Mouse (Mus musculus) liver, adult 2 months (tissue): ENCODE data around the gene Atxn10. TPM values are rescaled to one million over a fixed set of nuclear protein-coding genes. Genes with fewer than 3 reads are reported as not detected.

Experiments used
- DNase-seq: peaks from one replicate; pipeline ENCODE4 v3.0.0-alpha.2; 2011; ENCODE audit warnings: low read depth, low spot score; ENCODE audit errors: extremely low read depth
- H3K27ac ChIP-seq: fragments of 200-500 bp; replicated peaks from 2 replicates; pipeline ENCODE4 v1.5.1; 2012; ENCODE audit warnings: low read depth, mild to moderate bottlenecking, control low read depth, inconsistent platforms, low read length; ENCODE audit not compliant: insufficient read depth
- H3K27me3 ChIP-seq: fragments of 200-500 bp; 2 replicates; pipeline ENCODE4 v1.6.1; 2012; ENCODE audit warnings: mild to moderate bottlenecking, moderate library complexity, low read length, inconsistent platforms; ENCODE audit not compliant: control insufficient read depth, insufficient read depth
- H3K36me3 ChIP-seq: fragments of 200-500 bp; 2 replicates; pipeline ENCODE4 v1.6.1; 2012; ENCODE audit warnings: low read length, inconsistent platforms; ENCODE audit not compliant: control insufficient read depth, insufficient read depth
- H3K4me1 ChIP-seq: fragments of 200-500 bp; 2 replicates; pipeline ENCODE4 v1.6.1; 2011; ENCODE audit warnings: low read length; ENCODE audit not compliant: control insufficient read depth, insufficient read depth
- H3K4me3 ChIP-seq: fragments of 200-500 bp; 2 replicates; pipeline ENCODE4 v1.5.1; 2011; ENCODE audit warnings: low read depth, mild to moderate bottlenecking, control low read depth, low read length, moderate library complexity; ENCODE audit not compliant: insufficient read depth
- H3K79me2 ChIP-seq: fragments of 200-500 bp; 2 replicates; pipeline ENCODE4 v1.6.1; 2012; ENCODE audit warnings: inconsistent platforms, mild to moderate bottlenecking, low read length, moderate library complexity; ENCODE audit not compliant: control insufficient read depth, insufficient read depth
- H3K9ac ChIP-seq: fragments of 200-500 bp; 2 replicates; pipeline ENCODE4 v1.6.1; 2012; ENCODE audit warnings: low read depth, mild to moderate bottlenecking, control low read depth, inconsistent platforms, low read length
- CTCF ChIP-seq: fragments of 200-500 bp; IDR thresholded peaks from 2 replicates; pipeline ENCODE4 v1.5.1; 2011; ENCODE audit warnings: low read depth, low read length, control low read depth
- POLR2A ChIP-seq: fragments of 200-500 bp; IDR thresholded peaks from 2 replicates; pipeline ENCODE4 v1.6.1; 2011; ENCODE audit warnings: low read length, control low read depth; ENCODE audit not compliant: insufficient read depth; ENCODE audit errors: extremely low read depth
- WGBS: fragments of 180-500 bp; shearing (Covaris S2); methylation state at CpG from one replicate; pipeline ENCODE4 v1.1.7; 2018; 5-methylcytosine and 5-hydroxymethylcytosine counted together
- polyA plus RNA-seq: library from polyadenylated mRNA; depleted of rRNA; stranded (reverse); fragments of >200 nt; gene quantifications from 2 replicates; pipeline ENCODE4 v1.2.3, GENCODE M21; 2012
- total RNA-seq: library from RNA; depleted of rRNA; stranded (reverse); fragments of >200 nt; gene quantifications from 2 replicates; pipeline ENCODE4 v1.2.3, GENCODE M21; 2014

Gene Atxn10
- total and polyA plus RNA-seq, 2 experiments = 36.8 to 41.0 TPM

GRCm38 (mm10) chr15:85356112-85356511 is 20.1 kb downstream of the Atxn10 start:
- WGBS = 94% methylated on average over 6 of the region's 6 CpGs

GRCm38 (mm10) chr15:85357465-85358225 is 21.6 kb downstream of the Atxn10 start:
- H3K4me3 ChIP-seq = no peak overlapping the region

More at GRCm38 (mm10) chr15:85356112-85356511, 20.1 kb downstream of the Atxn10 start:
- Histone ChIP-seq H3K36me3 (peaks cover 5% of the 10 kb centered on the region; the same call in 1 of the 2 replicates), H3K4me1 (peaks cover 8% of the 10 kb centered on the region), H3K27ac (no peak overlapping the region), H3K27me3 (no peaks in the 10 kb centered on the region), H3K79me2 (peaks cover 4% of the 10 kb centered on the region; the same call in 1 of the 2 replicates), H3K4me3 (no peak overlapping the region), H3K9ac (no peak overlapping the region)
- DNase-seq = no peak
- TF ChIP-seq POLR2A (no peak), CTCF (no peak)

DNA sequence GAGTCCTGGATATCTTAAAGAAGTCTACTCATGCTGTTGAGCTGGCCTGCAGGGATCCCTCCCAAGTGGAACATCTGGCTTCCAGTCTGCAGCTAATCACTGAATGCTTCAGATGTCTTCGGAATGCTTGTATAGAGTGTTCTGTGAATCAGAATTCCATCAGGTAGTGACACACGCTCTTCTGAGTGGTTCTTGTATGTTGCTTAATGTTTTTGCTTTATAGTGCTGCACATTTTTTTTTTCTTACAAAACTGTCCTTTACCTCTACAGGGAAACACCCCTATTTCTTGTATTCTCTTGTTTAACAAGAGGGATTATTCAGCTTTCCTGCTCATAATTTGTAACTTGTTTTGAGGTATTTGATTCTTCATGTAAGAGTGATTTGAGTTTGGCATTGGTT is 23.4 kb downstream of the Atxn10 start:
- Histone ChIP-seq H3K27me3 (no peaks in the 10 kb centered on the region), H3K4me1 (peaks cover 5% of the 10 kb centered on the region; the same call in 1 of the 2 replicates), H3K4me3 (no peak overlapping the region), H3K36me3 (peaks cover 16% of the 10 kb centered on the region), H3K27ac (no peak overlapping the region), H3K9ac (no peak overlapping the region), H3K79me2 (peaks cover 1% of the 10 kb centered on the region; the same call in 1 of the 2 replicates)
- TF ChIP-seq CTCF (no peak), POLR2A (no peak)
- 87% methylated on average over 2 of the region's 2 CpGs for WGBS
- no peak for DNase-seq

More at GRCm38 (mm10) chr15:85357465-85358225, 21.6 kb downstream of the Atxn10 start:
- 37% methylated on average over 4 of the region's 4 CpGs for WGBS
- Histone ChIP-seq H3K79me2 (peaks cover 4% of the 10 kb centered on the region; the same call in 1 of the 2 replicates), H3K9ac (no peak overlapping the region), H3K4me1 (peaks cover 8% of the 10 kb centered on the region), H3K27ac (no peak overlapping the region), H3K27me3 (no peaks in the 10 kb centered on the region), H3K36me3 (peaks cover 12% of the 10 kb centered on the region)
- peak; percentile 64 for DNase-seq
- TF ChIP-seq CTCF = no peak
- TF ChIP-seq POLR2A = no peak

DNA sequence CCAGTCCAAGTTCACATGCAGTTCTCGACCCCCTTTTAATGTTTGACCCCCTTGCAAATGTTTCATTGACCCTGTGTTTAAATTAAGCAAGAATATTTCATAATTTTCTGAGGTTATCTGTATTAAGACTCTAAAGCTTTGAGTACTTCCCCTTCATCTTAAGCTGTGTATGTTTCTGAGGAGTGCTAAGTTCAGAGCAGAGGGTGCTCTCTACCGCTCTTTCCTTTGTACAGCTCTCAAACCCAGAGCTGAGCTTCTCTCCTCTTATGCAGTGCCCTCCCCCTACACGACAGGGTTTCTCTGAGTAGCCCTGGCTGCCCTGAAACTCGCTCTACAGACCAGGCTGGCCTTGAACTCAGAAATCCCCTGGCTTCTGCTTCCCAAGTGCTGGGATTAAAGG is 23.9 kb downstream of the Atxn10 start:
- TF ChIP-seq CTCF (no peak), POLR2A (no peak)
- peaks cover 5% of the 10 kb centered on the region; the same call in 1 of the 2 replicates for H3K4me1 ChIP-seq
- H3K9ac ChIP-seq = no peak overlapping the region
- no peaks in the 10 kb centered on the region; the same call in 1 of the 2 replicates for H3K79me2 ChIP-seq
- H3K4me3 ChIP-seq = no peak overlapping the region
- peaks cover 20% of the 10 kb centered on the region for H3K36me3 ChIP-seq
- no peak for DNase-seq
- H3K27me3 ChIP-seq = no peaks in the 10 kb centered on the region
- WGBS = 73% methylated on average over 4 of the region's 4 CpGs
- H3K27ac ChIP-seq = no peak overlapping the region

DNA sequence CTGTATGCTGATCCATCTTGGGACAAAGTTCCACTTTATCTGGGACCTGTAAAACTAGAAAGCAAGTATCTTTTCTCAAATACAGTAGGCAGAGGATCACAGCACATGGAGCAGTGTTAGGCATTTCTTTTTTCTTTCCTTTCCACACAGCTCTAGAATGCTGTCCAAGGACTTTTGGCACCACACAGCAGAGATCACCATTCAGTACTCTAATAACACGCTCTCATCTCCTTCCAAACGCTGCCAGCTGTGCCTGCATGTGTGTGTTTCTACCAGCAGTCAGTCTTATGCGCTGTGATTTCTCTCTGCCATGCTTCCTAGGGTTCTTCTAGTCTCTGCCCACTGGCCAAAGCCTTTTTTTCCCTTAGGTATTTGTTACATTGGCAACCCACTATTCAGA is 28.3 kb downstream of the Atxn10 start:
- WGBS = 77% methylated on average over 3 of the region's 3 CpGs
- TF ChIP-seq POLR2A (no peak), CTCF (no peak)
- Histone ChIP-seq H3K27me3 (no peaks in the 10 kb centered on the region), H3K27ac (no peak overlapping the region), H3K9ac (no peak overlapping the region), H3K4me3 (no peak overlapping the region), H3K79me2 (no peaks in the 10 kb centered on the region), H3K36me3 (peaks cover 33% of the 10 kb centered on the region), H3K4me1 (no peaks in the 10 kb centered on the region)
- DNase-seq = no peak

DNA sequence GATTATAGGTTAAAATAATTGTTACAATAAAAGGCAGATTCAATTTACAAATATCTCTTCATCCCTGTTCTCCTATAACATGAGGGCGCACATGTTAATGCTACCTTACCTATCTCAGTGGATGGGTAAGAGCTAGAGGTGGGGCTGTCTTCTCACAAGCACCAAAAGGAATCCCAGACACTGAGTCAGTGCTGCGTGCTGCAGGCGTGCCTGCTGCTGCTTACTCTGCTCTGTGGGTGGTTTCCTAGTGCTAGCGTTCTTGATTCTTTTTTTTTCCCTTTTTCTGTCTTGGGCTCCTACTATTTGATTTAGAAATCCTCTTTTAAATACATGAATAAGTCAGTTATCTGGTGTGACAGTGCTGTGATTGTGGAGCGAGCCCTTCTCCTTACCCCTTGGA is 30.9 kb downstream of the Atxn10 start:
- Histone ChIP-seq H3K79me2 (no peaks in the 10 kb centered on the region), H3K9ac (no peak overlapping the region), H3K36me3 (peaks cover 26% of the 10 kb centered on the region), H3K4me3 (no peak overlapping the region), H3K27ac (no peak overlapping the region), H3K27me3 (no peaks in the 10 kb centered on the region), H3K4me1 (no peaks in the 10 kb centered on the region)
- 96% methylated on average over 5 of the region's 5 CpGs for WGBS
- TF ChIP-seq CTCF = no peak
- no peak for TF ChIP-seq POLR2A
- DNase-seq = no peak
